8 mouse cellular contexts compared by ENCODE assay signal in the genomic region with DNA sequence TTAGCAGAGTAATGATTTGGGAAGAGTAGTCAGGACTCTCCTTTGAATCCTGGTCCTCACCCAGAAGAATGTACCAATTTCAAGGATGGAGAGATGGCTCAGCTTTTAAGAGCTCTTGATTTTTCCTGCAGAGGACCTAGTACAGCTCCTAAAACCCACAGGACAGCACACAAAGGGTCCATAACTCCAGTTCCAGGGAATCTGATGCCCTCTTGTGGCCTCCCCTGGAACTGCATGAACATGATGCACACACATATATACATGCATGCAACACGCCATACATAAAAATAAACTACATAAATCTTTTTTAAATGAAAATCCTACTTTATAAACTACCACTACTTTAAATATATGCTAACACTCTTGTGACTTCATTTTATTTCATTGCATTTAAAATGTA.
DNase-seq lines count a peak whose midpoint lies in the region; ATAC-seq lines count a peak whose summit lies in the region.

No protein-coding gene starts in this region.

- H3K27ac ChIP-seq in heart, embryonic 11.5 days (ENCODE audit: low read depth, low read length) = no peak overlapping the region
- no peak overlapping the region for H3K27ac ChIP-seq in forebrain, embryonic 11.5 days (ENCODE audit: low read depth, low read length)
- H3K27ac ChIP-seq in hindbrain, embryonic 15.5 days (replicated peaks) = no peak overlapping the region
- no peak overlapping the region for H3K27ac ChIP-seq in midbrain, embryonic 12.5 days (replicated peaks)

- H3K4me1 ChIP-seq in heart, embryonic 11.5 days (ENCODE audit: control insufficient read depth, insufficient read depth, low read length) = peaks cover 12% of the 10 kb centered on the region; the same call in 1 of the 2 replicates
- no peaks in the 10 kb centered on the region for H3K4me1 ChIP-seq in forebrain, embryonic 11.5 days (replicated peaks; ENCODE audit: control insufficient read depth, insufficient read depth, low read length)
- H3K4me1 ChIP-seq in hindbrain, embryonic 15.5 days (replicated peaks) = peaks cover 8% of the 10 kb centered on the region; the same call in 1 of the 2 replicates
- peaks cover 5% of the 10 kb centered on the region; the same call in 1 of the 2 replicates for H3K4me1 ChIP-seq in midbrain, embryonic 12.5 days

- H3K4me2 ChIP-seq in heart, embryonic 11.5 days = no peak overlapping the region
- no peak overlapping the region for H3K4me2 ChIP-seq in forebrain, embryonic 11.5 days (ENCODE audit: low read depth, low read length, severe bottlenecking)
- no peak overlapping the region for H3K4me2 ChIP-seq in hindbrain, embryonic 15.5 days
- no peak overlapping the region for H3K4me2 ChIP-seq in midbrain, embryonic 12.5 days (replicated peaks)

- no peaks in the 10 kb centered on the region for H3K9me3 ChIP-seq in heart, embryonic 11.5 days (replicated peaks; ENCODE audit: control insufficient read depth, low read length)
- H3K9me3 ChIP-seq in forebrain, embryonic 11.5 days (ENCODE audit: control insufficient read depth, low read length) = no peaks in the 10 kb centered on the region
- no peaks in the 10 kb centered on the region for H3K9me3 ChIP-seq in hindbrain, embryonic 15.5 days
- no peaks in the 10 kb centered on the region for H3K9me3 ChIP-seq in midbrain, embryonic 12.5 days

- intact Hi-C loops in left cerebral cortex, postnatal 36 days (cut with DNase I) = loop anchor here (2.0 kb wide), 1 partner anchor 70 kb away; a partner anchor contains a TSS

- ATAC-seq in heart, embryonic 11.5 days (replicated peaks; ENCODE audit: insufficient number of reproducible peaks, low FRiP score, low TSS enrichment) = no peak
- peak; percentile 53 for ATAC-seq in forebrain, embryonic 11.5 days (replicated peaks; ENCODE audit: low FRiP score)
- peak; percentile 51; the same call in 1 of the 2 replicates for ATAC-seq in hindbrain, embryonic 15.5 days (ENCODE audit: low FRiP score, low read depth)
- 0 out of 2 replicates have a peak, but pooled peaks have one; percentile 38 for ATAC-seq in midbrain, embryonic 12.5 days (ENCODE audit: low FRiP score, low read depth)

- no peak overlapping the region for H3K9ac ChIP-seq in heart, embryonic 11.5 days (ENCODE audit: low read depth, low read length)
- H3K9ac ChIP-seq in forebrain, embryonic 11.5 days (ENCODE audit: low read length) = no peak overlapping the region
- H3K9ac ChIP-seq in hindbrain, embryonic 15.5 days = no peak overlapping the region
- H3K9ac ChIP-seq in midbrain, embryonic 12.5 days (replicated peaks) = no peak overlapping the region

- DNase-seq in heart, adult 18-20 months = peak; percentile 35 to 80
- DNase-seq in adrenal gland, postnatal 25 days = peak; percentile 67
- DNase-seq in forebrain, embryonic 11.5 days (ENCODE audit: low spot score) = peak; percentile 84
- DNase-seq in left cerebral cortex, postnatal 36 days (ENCODE audit: low spot score in 2 of 2) = peak; percentile 52 to 53
- peak; percentile 67 for DNase-seq in splenic B cell, adult 2 months (ENCODE audit: low read depth, low spot score)

- no peak overlapping the region for H3K4me3 ChIP-seq in heart, embryonic 11.5 days (ENCODE audit: low read depth, low read length)
- H3K4me3 ChIP-seq in forebrain, embryonic 11.5 days (ENCODE audit: low read depth, low read length) = no peak overlapping the region
- no peak overlapping the region for H3K4me3 ChIP-seq in hindbrain, embryonic 15.5 days
- H3K4me3 ChIP-seq in midbrain, embryonic 12.5 days = no peak overlapping the region

- no peaks in the 10 kb centered on the region for H3K36me3 ChIP-seq in heart, embryonic 11.5 days (ENCODE audit: control insufficient read depth, insufficient read depth, low read length)
- no peaks in the 10 kb centered on the region for H3K36me3 ChIP-seq in forebrain, embryonic 11.5 days (ENCODE audit: control insufficient read depth, insufficient read depth, low read length)
- H3K36me3 ChIP-seq in hindbrain, embryonic 15.5 days = no peaks in the 10 kb centered on the region
- H3K36me3 ChIP-seq in midbrain, embryonic 12.5 days = no peaks in the 10 kb centered on the region
- H3K36me3 ChIP-seq in splenic B cell, adult 2 months (ENCODE audit: control insufficient read depth, insufficient read depth, low read length, poor library complexity, severe bottlenecking) = no peaks in the 10 kb centered on the region

- no peaks in the 10 kb centered on the region for H3K27me3 ChIP-seq in heart, embryonic 11.5 days (ENCODE audit: control insufficient read depth, insufficient read depth, low read length)
- H3K27me3 ChIP-seq in forebrain, embryonic 11.5 days (ENCODE audit: control insufficient read depth, insufficient read depth, low read length) = no peaks in the 10 kb centered on the region
- no peaks in the 10 kb centered on the region for H3K27me3 ChIP-seq in hindbrain, embryonic 15.5 days
- H3K27me3 ChIP-seq in midbrain, embryonic 12.5 days = no peaks in the 10 kb centered on the region
- H3K27me3 ChIP-seq in splenic B cell, adult 2 months (ENCODE audit: control insufficient read depth, insufficient read depth, low read length, poor library complexity, severe bottlenecking) = no peaks in the 10 kb centered on the region

- WGBS in heart, embryonic 11.5 days (ENCODE audit: insufficient replicate concordance) = 57% methylated on average over 1 of the region's 1 CpGs
- WGBS in forebrain, embryonic 11.5 days = 54% methylated on average over 1 of the region's 1 CpGs
- WGBS in hindbrain, embryonic 15.5 days = 52% methylated on average over 1 of the region's 1 CpGs
- 61% methylated on average over 1 of the region's 1 CpGs for WGBS in midbrain, embryonic 12.5 days
